Mouse (Mus musculus) heart, embryonic 12.5 days (tissue): Measurements from ENCODE around the gene Vmn1r149. TPM values are rescaled to one million over a fixed set of nuclear protein-coding genes. Genes with fewer than 3 reads are reported as not detected.
"Not testable (repeated sequence)": the region's sequence is repeated elsewhere in the genome, so short reads cannot be mapped to it uniquely, and the experiment has no call there.

Source experiments
- ATAC-seq: fragments of 200-750 bp; cut with Nextera tagmentation; 2 replicates; pipeline ENCODE4 v1.8.0; 2017; ENCODE audit warnings: moderate TSS enrichment, moderate library complexity; ENCODE audit not compliant: insufficient number of reproducible peaks, low FRiP score
- H3K27ac ChIP-seq: fragments of 300-500 bp; sonication (generic); 2 replicates; pipeline ENCODE4 v1.5.1; 2016; ENCODE audit warnings: mild to moderate bottlenecking, moderate library complexity; ENCODE audit not compliant: poor library complexity, severe bottlenecking
- H3K27me3 ChIP-seq: fragments of 300-500 bp; sonication (generic); replicated peaks from 2 replicates; pipeline ENCODE4 v1.6.1; 2016; ENCODE audit warnings: mild to moderate bottlenecking, moderate library complexity
- H3K36me3 ChIP-seq: fragments of 300-500 bp; sonication (generic); 2 replicates; pipeline ENCODE4 v1.6.1; 2016; ENCODE audit warnings: mild to moderate bottlenecking, moderate library complexity
- H3K4me1 ChIP-seq: fragments of 300-500 bp; sonication (generic); replicated peaks from 2 replicates; pipeline ENCODE4 v1.6.1; 2016; ENCODE audit warnings: mild to moderate bottlenecking
- H3K4me2 ChIP-seq: fragments of 300-500 bp; sonication (generic); 2 replicates; pipeline ENCODE4 v1.6.1; 2016; ENCODE audit warnings: mild to moderate bottlenecking, moderate library complexity
- H3K4me3 ChIP-seq: fragments of 300-500 bp; sonication (generic); 2 replicates; pipeline ENCODE4 v1.5.1; 2016; ENCODE audit warnings: mild to moderate bottlenecking
- H3K9ac ChIP-seq: fragments of 300-500 bp; sonication (generic); 2 replicates; pipeline ENCODE4 v1.6.1; 2016; ENCODE audit warnings: mild to moderate bottlenecking, moderate library complexity
- H3K9me3 ChIP-seq: fragments of 300-500 bp; sonication (generic); replicated peaks from 2 replicates; pipeline ENCODE4 v1.6.1; 2016; ENCODE audit warnings: mild to moderate bottlenecking, moderate library complexity
- WGBS: fragments of 180-500 bp; shearing (Covaris S2); methylation state at CpG from one replicate; pipeline ENCODE4 v1.1.7; 2016; 5-methylcytosine and 5-hydroxymethylcytosine counted together
- polyA plus RNA-seq: library from polyadenylated mRNA; unstranded; fragments of >200 nt; fragmentation: Nextera tagmentation; extraction: Ambion mirVana; gene quantifications from 2 replicates; pipeline ENCODE4 v1.2.1, GENCODE M21; 2016

The Vmn1r149 gene
- not detected in 2 replicates for polyA plus RNA-seq

DNA sequence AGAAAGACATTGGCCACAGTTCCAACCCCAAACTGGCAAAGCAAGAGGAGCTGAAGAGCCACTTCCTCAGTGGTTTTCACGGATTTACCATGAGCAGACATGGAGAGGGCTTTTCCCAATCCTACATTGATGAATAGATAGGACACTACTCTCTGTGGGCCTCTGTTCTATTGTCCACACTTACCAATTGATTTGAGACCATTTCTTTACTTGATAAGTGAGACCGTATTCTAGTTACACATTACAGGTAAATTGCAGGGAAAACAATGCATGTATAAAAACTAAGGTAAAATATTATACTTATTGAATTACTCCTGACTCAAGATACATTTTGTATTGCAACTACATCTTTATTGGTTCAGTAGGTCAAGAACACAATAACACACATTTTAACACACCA, at the start of gene Vmn1r149:
Gene Vmn1r149, minus strand, starts transcription at position 101 of the 400 bp plus-strand sequence.
- not testable (repeated sequence) for H3K9ac ChIP-seq, H3K4me2 ChIP-seq, ATAC-seq, H3K27me3 ChIP-seq, H3K9me3 ChIP-seq, H3K4me3 ChIP-seq, H3K4me1 ChIP-seq, H3K27ac ChIP-seq, H3K36me3 ChIP-seq
- WGBS: no CpG with 5 or more reads among the region's 2 CpGs

- no CpG with 5 or more reads among the region's 5 CpGs for WGBS
- not testable (repeated sequence) for H3K36me3 ChIP-seq, H3K9ac ChIP-seq, H3K27me3 ChIP-seq, H3K4me1 ChIP-seq, H3K27ac ChIP-seq, H3K4me3 ChIP-seq, H3K4me2 ChIP-seq, ATAC-seq, H3K9me3 ChIP-seq
Observed at GRCm38 (mm10) chr7:22463975-22464374, 25.9 kb upstream of the Vmn1r149 start, which contains the start of gene Gm10665. TSS of gene Gm10665 (minus strand) at chr7:22464075.

DNA sequence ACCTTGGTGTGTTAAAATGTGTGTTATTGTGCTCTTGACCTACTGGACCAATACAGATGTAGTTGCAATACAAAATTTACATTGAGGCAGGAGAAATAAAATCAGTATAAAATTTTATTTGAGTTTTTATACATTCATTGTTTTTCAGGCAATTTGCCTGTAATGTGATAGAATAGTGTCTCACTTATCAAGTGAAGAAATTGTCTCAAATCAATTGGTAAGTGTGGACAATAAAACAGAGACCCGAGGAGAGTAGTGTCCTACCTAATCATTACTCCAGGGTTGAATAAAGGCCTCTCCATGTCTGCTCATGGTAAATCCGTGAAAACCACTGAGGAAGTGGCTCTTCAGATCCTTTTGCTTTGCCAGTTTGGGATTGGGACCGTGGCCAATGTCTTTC, 24.7 kb downstream of the Vmn1r149 start, which contains the start of gene Vmn1r148:
Gene Vmn1r148, plus strand, starts transcription at position 301 of the 400 bp plus-strand sequence.
- WGBS: no CpG with 5 or more reads among the region's 3 CpGs
- H3K4me1 ChIP-seq, H3K9me3 ChIP-seq, H3K36me3 ChIP-seq, ATAC-seq, H3K27ac ChIP-seq, H3K4me2 ChIP-seq, H3K9ac ChIP-seq, H3K4me3 ChIP-seq, H3K27me3 ChIP-seq: not testable (repeated sequence)

Other genes starting within 250 kb of the Vmn1r149 start
- not detected in 2 replicates for gene Vmn1r143, start 248.9 kb downstream of the Vmn1r149 start, polyA plus RNA-seq
- gene Gm8653, start 237.0 kb downstream of the Vmn1r149 start, polyA plus RNA-seq: not detected in 2 replicates
- gene Gm8453, start 208.7 kb downstream of the Vmn1r149 start, polyA plus RNA-seq: not detected in 2 replicates
- gene Gm4187, start 108.5 kb downstream of the Vmn1r149 start, polyA plus RNA-seq: not detected in 2 replicates
- gene Gm8660, start 67.2 kb downstream of the Vmn1r149 start, polyA plus RNA-seq: not detected in 2 replicates
- not detected in 2 replicates for gene Vmn1r148, start 24.6 kb downstream of the Vmn1r149 start, polyA plus RNA-seq
- gene Gm10665, start 25.8 kb upstream of the Vmn1r149 start, polyA plus RNA-seq: not detected in 2 replicates
- not detected in 2 replicates for gene Vmn1r151, start 61.4 kb upstream of the Vmn1r149 start, polyA plus RNA-seq
- gene Vmn1r152, start 84.7 kb upstream of the Vmn1r149 start, polyA plus RNA-seq: not detected in 2 replicates
- gene Gm8677, start 96.7 kb upstream of the Vmn1r149 start, polyA plus RNA-seq: not detected in 2 replicates
- gene Gm4201, start 127.1 kb upstream of the Vmn1r149 start, polyA plus RNA-seq: not detected in 2 replicates
- not detected in 2 replicates for gene Gm4565, start 149.9 kb upstream of the Vmn1r149 start, polyA plus RNA-seq
- gene Vmn1r155, start 219.8 kb upstream of the Vmn1r149 start, polyA plus RNA-seq: not detected in 2 replicates